Mouse (Mus musculus): ENCODE measurements around the gene Stk39. TPM values are rescaled to one million over a fixed set of nuclear protein-coding genes. Genes with fewer than 3 reads are reported as not detected.
A peak's percentile ranks its signal among the peaks of the same experiment; 100 is the strongest.

Stk39 gene
- polyA plus RNA-seq, 1 experiment: 16.7 TPM

DNA sequence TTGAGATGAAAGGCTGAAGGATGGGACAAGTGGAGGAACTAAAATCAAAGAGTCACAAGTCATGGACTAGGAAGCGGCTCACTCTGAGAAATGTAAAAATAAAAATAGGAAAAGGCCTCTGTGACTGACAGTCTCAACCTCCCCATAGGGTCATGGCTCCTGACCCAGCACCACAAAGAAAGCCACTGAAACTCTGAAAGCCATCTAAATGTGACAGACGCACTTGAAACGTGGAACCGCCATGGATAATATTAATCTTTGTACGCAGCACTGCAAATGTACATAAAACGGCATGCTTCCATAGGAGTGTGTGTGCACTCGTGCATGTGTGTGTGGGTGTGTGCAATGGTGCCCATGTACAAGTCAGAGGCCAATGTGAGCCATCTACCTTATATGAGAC, 34.9 kb downstream of the Stk39 start:
- Histone ChIP-seq H3K4me3 (ENCODE audit: insufficient read depth, low read depth, low read length) (no peak overlapping the region), H3K27ac (replicated peaks; ENCODE audit: low read depth, low read length) (no peak overlapping the region), H3K4me1 (ENCODE audit: control insufficient read depth, insufficient read depth, insufficient read length, low read length) (peaks cover 8% of the 10 kb centered on the region)

DNA sequence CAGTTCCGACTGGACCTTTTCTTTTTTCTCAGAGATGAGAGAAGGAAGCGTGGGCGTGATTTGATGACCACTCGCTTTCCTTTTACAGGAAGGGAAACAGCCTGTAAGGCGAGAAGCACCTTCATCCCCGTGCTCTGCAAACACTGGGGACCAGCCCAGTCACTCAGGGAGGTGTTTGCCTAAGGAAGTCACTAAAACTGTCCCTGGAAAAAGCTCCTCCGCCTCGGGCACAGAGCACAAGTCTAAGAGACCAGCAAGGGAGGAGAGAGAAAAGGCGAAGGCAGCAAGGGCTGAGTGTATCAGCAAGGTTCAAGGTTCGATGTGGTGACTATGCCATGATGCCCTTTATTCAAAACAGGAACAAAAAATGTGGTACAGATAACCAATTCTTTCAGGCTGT, 35.8 kb downstream of the Stk39 start:
- H3K27ac ChIP-seq (replicated peaks; ENCODE audit: low read depth, low read length): no peak overlapping the region
- peaks cover 8% of the 10 kb centered on the region for H3K4me1 ChIP-seq (ENCODE audit: control insufficient read depth, insufficient read depth, insufficient read length, low read length)
- H3K4me3 ChIP-seq (ENCODE audit: insufficient read depth, low read depth, low read length): peak overlapping the region; percentile 10; the same call in 1 of the 2 replicates

DNA sequence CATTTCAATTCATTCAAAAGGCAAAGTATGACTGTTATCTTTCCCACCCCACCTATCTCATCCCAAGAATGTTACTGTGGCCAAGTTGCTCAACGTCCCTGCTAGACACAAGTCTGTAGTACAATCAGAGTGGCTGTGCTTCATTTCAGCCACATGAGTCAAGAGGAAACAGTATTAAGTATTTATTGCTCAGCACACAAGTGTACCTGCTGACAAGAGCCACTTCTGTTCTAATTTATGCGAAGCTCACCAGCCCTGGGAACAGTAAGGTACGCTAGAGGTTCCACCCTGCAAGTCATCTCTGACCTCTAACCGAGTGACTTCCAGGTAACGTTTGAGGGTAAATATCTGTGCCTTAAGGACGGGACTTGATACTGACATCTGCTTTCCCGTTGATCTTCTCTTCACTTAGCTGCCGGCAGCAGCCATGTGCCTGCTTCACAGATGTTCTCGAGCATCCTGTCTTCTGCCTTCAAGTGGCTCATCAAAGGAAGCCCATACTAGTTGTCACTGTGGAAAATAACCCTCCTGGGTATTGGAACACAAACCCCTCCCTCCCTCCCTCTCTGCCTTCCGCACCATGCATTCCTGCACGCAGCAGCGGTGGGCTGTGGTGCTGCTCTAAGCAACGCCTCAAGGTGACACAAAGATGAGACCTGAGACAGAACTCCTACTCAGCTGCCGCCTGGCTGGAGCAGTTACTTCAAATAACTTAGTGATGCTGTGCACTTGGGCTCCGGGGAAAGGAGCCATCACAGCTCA, 36.4 kb downstream of the Stk39 start:
- H3K4me1 ChIP-seq (ENCODE audit: control insufficient read depth, insufficient read depth, insufficient read length, low read length): peaks cover 8% of the 10 kb centered on the region
- peak overlapping the region; percentile 10; the same call in 1 of the 2 replicates for H3K4me3 ChIP-seq (ENCODE audit: insufficient read depth, low read depth, low read length)
- H3K27ac ChIP-seq (replicated peaks; ENCODE audit: low read depth, low read length): no peak overlapping the region

DNA sequence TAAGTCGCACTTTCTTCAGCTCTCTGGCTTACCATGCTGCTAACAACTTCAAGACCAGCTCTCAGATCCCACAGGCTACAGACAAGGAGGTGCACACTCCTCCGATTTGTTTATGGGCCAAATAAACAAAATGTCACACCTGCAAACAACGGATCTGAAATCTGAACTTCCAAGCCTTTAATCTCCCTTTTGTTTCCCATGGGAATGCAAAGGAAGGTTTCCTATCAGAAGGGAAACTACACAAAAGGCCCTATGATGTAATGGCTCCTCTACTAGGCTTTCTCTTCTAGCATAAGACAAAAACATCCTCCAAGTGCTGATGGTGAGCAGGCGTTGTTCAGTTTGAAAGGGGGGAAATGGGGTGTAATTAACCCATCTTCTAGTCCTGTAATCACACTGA, 37.1 kb downstream of the Stk39 start:
- peaks cover 8% of the 10 kb centered on the region for H3K4me1 ChIP-seq (ENCODE audit: control insufficient read depth, insufficient read depth, insufficient read length, low read length)
- H3K4me3 ChIP-seq (ENCODE audit: insufficient read depth, low read depth, low read length): no peak overlapping the region
- H3K27ac ChIP-seq (replicated peaks; ENCODE audit: low read depth, low read length): no peak overlapping the region

DNA sequence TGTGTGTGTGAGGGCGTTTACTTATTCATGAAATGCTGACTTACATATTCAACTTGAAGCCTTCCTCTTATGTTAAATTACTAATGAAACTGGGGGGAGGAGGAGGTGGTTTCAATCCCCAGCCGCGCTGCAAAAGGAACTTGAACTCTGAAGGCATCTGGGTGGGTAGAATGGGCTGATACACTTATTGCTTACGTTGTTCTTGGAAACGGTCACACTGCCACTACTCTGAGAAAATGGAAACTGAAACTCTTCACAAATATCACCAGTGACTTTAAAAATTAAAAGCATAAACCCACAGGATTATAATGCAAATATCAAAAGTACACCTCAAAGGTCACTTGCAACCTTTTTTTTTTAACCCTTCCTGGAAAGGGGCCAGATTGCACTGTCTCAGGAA, 37.5 kb downstream of the Stk39 start:
- Histone ChIP-seq H3K4me3 (ENCODE audit: insufficient read depth, low read depth, low read length) (no peak overlapping the region), H3K27ac (replicated peaks; ENCODE audit: low read depth, low read length) (no peak overlapping the region), H3K4me1 (ENCODE audit: control insufficient read depth, insufficient read depth, insufficient read length, low read length) (peaks cover 8% of the 10 kb centered on the region)

DNA sequence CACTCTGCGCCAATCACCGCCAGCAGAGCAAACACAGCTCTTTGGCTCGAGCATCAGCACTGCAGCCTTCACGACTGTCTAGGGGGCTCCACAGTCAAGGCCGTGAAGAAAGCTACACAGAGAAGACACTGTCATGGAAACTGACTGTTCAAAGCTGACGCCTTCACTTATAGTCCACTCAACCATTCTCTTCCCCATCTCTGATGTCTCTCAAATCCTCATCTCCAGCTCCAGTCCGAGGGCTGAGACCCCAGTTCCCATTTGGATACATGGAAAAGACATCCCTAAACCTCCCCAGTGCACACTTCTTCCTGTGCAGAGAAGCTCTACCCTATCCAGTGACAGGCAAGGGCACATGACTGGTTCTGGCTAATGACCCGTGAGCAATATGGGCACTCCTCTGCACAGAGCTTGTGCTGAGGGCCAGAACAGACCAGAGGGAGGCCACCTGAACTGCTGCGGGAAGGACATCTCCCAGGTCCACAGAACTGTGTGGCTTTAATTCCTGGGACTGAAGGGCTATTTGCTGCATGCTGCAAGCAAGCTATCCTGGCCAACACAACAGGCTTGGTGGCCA, 38.2 kb downstream of the Stk39 start:
- Histone ChIP-seq H3K4me1 (ENCODE audit: control insufficient read depth, insufficient read depth, insufficient read length, low read length) (peaks cover 8% of the 10 kb centered on the region), H3K4me3 (ENCODE audit: insufficient read depth, low read depth, low read length) (no peak overlapping the region), H3K27ac (replicated peaks; ENCODE audit: low read depth, low read length) (no peak overlapping the region)

DNA sequence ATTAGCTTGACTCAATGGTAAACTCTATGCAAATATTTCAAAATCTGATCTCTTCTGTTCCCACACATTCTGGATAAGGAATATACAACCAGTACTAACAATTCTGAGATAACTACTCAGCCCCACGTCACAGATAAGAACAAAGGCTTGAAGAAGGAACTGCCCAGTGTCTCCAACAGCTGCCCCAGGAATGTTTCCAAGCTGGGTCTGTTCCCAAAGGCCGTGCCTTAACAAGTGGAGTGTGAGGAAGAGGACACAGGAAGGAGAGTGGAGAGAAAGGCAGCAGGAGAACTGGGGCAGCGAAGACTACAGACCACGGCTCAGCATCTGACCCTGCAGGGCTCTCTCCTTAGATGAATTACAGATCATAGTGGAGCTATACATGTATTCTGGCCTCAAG, 39.2 kb downstream of the Stk39 start:
- Histone ChIP-seq H3K4me3 (ENCODE audit: insufficient read depth, low read depth, low read length) (no peak overlapping the region), H3K27ac (replicated peaks; ENCODE audit: low read depth, low read length) (no peak overlapping the region), H3K4me1 (ENCODE audit: control insufficient read depth, insufficient read depth, insufficient read length, low read length) (peaks cover 10% of the 10 kb centered on the region; the same call in 1 of the 2 replicates)

DNA sequence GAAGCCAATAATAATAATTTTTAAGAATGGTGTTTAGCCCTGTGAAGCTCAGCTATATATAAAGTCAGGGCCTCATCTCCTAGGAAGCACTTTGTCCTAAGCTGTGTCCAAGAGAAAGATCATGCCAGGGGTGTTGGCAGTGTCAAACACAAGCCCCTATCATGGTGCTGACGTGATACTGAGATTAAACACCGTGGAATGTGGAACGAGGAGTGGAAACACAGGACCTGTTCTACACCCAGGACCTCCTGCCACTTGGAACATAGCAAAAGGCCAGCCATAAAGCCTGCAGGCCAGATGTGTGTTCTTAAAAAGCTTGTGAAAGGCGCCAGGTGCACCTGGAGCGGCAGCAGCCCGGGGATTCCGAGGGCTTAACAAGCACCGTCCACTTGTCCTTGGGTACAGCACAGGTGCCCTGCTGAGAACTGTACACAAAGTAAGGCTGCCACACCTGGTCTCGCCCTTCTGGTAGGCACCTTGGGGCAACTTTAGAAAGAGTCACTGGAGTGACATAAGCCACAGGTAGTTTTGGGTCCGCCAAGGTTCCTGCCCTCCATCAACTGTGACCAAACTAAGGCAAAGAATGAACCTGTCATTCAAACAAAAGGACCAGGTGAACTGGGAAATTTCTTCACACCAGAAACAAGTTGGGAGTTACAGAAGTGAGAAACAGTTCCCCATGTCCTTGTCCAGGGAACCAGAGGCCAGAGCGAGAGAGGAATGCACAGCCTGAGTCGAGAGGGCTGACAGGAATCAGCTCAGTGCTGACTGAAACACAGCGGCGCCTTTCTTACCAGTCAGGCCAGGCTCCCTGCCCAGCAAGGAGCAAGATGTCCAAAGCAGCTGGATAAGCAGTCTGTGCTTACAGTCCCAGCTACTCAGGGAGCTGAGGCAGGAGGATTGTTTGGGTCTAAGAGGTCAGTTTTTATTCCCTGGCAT, 40.8 kb downstream of the Stk39 start:
- H3K4me1 ChIP-seq (ENCODE audit: control insufficient read depth, insufficient read depth, insufficient read length, low read length): peaks cover 10% of the 10 kb centered on the region; the same call in 1 of the 2 replicates
- no peak overlapping the region for H3K27ac ChIP-seq (replicated peaks; ENCODE audit: low read depth, low read length)

DNA sequence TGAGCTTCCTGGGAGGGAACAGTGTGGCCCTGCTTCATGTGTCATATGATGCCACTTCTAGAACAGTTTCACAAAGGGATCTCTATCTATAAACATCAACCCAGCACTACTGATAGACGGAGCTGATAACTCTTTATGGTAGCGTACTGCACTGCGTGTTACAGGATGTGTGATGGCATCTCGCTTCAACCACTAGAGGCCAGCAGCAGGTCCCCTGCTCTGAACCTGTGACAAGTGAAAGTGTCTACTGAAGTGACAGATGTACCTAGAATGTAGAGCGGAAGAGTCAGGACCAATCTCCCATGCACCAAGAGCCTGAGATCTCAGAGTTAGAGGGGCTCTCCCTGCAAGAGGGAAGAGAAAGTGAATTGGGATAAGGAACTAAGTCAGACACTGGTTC, 41.6 kb downstream of the Stk39 start:
- no peak overlapping the region for H3K4me3 ChIP-seq (ENCODE audit: insufficient read depth, low read depth, low read length)
- peaks cover 10% of the 10 kb centered on the region; the same call in 1 of the 2 replicates for H3K4me1 ChIP-seq (ENCODE audit: control insufficient read depth, insufficient read depth, insufficient read length, low read length)
- no peak overlapping the region for H3K27ac ChIP-seq (replicated peaks; ENCODE audit: low read depth, low read length)

More for the DNA sequence above, 40.8 kb downstream of the Stk39 start:
- no peak overlapping the region for H3K4me3 ChIP-seq (ENCODE audit: insufficient read depth, low read depth, low read length)

DNA sequence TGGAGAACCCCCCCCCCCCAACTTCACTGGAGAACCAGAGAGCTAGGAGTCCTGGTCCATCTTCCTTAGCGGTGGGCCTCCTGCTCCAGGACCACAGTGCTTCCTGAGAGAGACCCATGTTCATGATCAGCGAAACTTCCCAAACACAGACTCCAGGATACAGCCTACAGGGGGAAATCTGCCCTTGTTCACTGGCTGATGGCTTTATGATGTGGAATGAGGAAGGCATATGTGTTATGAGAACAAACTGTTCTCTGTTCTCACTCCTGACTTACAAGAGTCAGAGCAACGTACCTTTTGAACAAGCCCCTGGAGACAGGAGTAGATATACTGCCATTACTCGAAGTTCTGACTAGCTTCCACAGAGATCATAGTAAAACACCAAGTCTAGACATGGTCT, 42.6 kb downstream of the Stk39 start:
- H3K27ac ChIP-seq (replicated peaks; ENCODE audit: low read depth, low read length): no peak overlapping the region
- peaks cover 8% of the 10 kb centered on the region; the same call in 1 of the 2 replicates for H3K4me1 ChIP-seq (ENCODE audit: control insufficient read depth, insufficient read depth, insufficient read length, low read length)
- no peak overlapping the region for H3K4me3 ChIP-seq (ENCODE audit: insufficient read depth, low read depth, low read length)

DNA sequence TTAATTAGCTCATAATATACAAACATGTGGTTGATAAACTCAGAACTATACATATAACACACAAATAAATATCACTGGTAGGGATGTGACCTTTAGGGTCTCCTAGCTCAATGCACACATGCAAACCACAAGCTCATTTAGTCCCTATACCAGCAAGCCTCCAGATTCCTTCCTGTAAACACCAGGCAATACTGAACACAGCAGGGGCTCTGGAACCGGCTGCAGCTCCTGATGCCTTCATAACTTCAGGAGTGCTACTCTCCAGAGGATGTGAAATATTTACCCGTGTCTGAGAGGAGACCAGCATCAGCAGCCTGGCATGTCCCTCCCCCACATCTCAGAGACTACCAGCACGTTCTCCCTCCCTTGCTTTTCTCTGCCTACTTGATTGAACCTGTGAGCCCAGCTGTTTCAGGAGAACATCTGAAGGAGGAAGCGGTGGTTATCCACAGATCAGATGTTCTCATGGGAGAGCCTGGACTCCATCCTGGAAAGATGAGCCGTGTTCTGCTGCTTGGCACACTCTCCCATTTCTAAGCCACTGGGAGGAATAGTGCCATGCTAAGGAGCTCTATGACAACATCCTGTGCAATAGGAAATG, 45.0 kb downstream of the Stk39 start:
- Histone ChIP-seq H3K27ac (replicated peaks; ENCODE audit: low read depth, low read length) (no peak overlapping the region), H3K4me3 (ENCODE audit: insufficient read depth, low read depth, low read length) (no peak overlapping the region), H3K4me1 (ENCODE audit: control insufficient read depth, insufficient read depth, insufficient read length, low read length) (peaks cover 4% of the 10 kb centered on the region; the same call in 1 of the 2 replicates)

DNA sequence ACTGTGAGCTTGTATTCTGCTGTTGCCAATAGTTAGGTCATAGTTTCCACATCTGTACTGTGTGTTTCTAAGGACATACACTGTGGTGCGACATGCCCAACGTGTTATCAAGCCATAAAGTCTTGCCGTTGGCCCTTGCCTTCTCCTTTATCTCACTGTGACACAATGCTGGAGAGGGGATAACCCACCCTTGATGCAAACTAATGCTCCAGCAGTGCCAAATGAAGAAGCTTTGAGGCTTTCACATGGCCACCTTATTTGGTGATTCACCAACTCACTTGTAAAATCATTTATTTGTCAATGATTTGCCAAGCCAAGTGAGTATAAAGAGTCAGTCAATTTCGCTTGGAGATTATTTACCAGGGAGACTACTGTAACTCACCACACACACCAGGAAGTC, 46.0 kb downstream of the Stk39 start:
- no peak overlapping the region for H3K4me3 ChIP-seq (ENCODE audit: insufficient read depth, low read depth, low read length)
- H3K4me1 ChIP-seq (ENCODE audit: control insufficient read depth, insufficient read depth, insufficient read length, low read length): peaks cover 4% of the 10 kb centered on the region; the same call in 1 of the 2 replicates
- H3K27ac ChIP-seq (replicated peaks; ENCODE audit: low read depth, low read length): no peak overlapping the region

DNA sequence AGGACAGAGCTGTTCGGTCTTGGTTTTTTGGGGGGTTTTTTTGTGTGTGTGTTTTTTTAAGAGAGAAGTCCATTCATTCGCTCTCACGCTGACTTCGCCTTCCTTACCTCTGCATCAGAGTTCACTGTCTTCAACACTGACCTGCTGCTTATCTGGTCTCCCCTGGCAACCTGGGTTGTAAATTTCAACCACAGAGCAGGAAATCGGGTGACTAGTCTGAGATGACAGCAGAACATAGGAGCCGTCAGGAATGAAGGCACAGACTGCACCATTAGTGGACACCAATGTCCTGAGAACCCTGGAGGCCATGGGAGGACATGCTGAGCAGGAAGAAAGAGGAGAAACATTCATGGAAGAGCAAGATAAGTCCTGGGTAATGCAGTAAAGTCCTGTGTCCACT, 51.1 kb downstream of the Stk39 start:
- H3K4me1 ChIP-seq (ENCODE audit: control insufficient read depth, insufficient read depth, insufficient read length, low read length): no peaks in the 10 kb centered on the region
- H3K4me3 ChIP-seq (ENCODE audit: insufficient read depth, low read depth, low read length): no peak overlapping the region
- no peak overlapping the region for H3K27ac ChIP-seq (replicated peaks; ENCODE audit: low read depth, low read length)

DNA sequence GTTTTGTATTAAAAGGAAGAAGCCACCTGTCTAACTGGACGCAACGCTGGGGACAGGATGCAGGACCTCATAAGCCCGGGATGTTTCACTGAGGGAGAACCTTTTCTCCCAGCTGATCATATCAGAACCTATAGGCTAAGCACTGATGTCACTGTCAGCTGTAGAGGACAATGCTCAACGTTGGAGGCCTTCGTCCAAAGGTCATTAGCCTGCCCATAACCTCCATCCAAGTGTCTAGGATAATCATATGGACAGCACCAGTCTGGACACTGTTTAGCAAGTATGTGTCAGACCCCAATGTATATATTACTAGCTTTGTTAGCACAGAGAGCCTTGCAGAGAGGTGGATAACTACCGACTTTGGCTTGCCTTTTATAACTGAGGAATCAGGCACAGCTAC, 51.8 kb downstream of the Stk39 start:
- H3K4me1 ChIP-seq (ENCODE audit: control insufficient read depth, insufficient read depth, insufficient read length, low read length): no peaks in the 10 kb centered on the region
- H3K4me3 ChIP-seq (ENCODE audit: insufficient read depth, low read depth, low read length): no peak overlapping the region
- H3K27ac ChIP-seq (replicated peaks; ENCODE audit: low read depth, low read length): no peak overlapping the region

DNA sequence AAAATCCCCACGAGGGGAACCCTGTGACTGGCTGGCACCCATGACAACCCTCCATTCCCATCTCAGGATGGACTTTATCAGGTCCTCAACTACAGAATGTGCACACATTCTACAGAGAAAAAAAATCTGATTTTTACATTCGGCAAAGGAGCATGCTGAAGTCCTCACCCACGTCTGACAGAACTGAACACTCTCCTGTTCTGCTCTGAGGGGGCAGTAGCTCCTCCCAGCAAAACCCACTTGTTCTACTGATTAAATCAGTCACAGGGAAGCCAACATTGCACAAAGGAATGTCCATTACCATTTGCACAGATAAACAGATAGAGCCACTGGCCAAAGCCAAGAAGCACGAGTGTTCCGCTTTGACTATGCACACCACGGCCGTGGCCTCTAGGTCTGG, 52.3 kb downstream of the Stk39 start:
- Histone ChIP-seq H3K27ac (replicated peaks; ENCODE audit: low read depth, low read length) (no peak overlapping the region), H3K4me3 (ENCODE audit: insufficient read depth, low read depth, low read length) (no peak overlapping the region), H3K4me1 (ENCODE audit: control insufficient read depth, insufficient read depth, insufficient read length, low read length) (no peaks in the 10 kb centered on the region)

All from brown adipose tissue, adult 24 weeks (tissue).